In the genomic region with DNA sequence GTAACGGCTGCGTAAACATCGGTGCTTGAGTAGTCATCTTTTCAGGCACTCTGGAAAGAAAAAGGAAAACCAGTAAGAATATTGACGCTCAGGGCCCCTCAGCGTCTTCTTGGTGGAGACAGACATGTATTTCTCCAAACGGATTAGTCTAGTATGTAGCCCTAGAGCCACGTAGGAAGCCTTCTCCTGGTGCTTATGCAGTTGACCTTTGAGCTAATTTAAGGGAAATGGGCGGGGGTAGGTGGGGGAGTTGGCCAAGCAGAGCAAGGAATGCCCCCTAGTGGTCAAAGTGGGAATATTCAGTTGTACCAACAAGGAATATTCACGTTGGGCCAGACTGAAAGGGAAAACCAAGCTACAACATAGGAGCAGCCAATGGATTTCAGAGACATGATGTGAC, we compare ENCODE assay signal across 10 mouse cellular contexts. TPM values are rescaled to one million over a fixed set of nuclear protein-coding genes. Genes with fewer than 3 reads are reported as not detected.
DNase-seq lines count a peak whose midpoint lies in the region; ATAC-seq and TF ChIP-seq lines count a peak whose summit lies in the region.
"Had no signal": no experiment of that assay in that cellular context is flagged by ENCODE, and none has a peak within 500 bp of the region (broad histone marks: within the 10 kb centered on the region; RNA-seq: fewer than 3 reads in every experiment).

No protein-coding gene starts in this region.

- H3K4me1 ChIP-seq in hindbrain, postnatal 0 days (ENCODE audit: insufficient read depth, low read length): no peaks in the 10 kb centered on the region
- H3K4me1 ChIP-seq in hindbrain, embryonic 14.5 days (replicated peaks; ENCODE audit: control insufficient read depth, insufficient read depth, low read length): no peaks in the 10 kb centered on the region
- H3K4me1 ChIP-seq in embryonic facial prominence, embryonic 14.5 days (ENCODE audit: control insufficient read depth, insufficient read depth, low read length): no peaks in the 10 kb centered on the region
- H3K4me1 ChIP-seq: embryonic facial prominence, embryonic 12.5 days; neural tube, embryonic 12.5 days had no signal

- DNase-seq in hindbrain, postnatal 0 days (ENCODE audit: low spot score): peak; percentile 43
- no peak for DNase-seq in hindbrain, embryonic 14.5 days (ENCODE audit: low spot score)
- peak; percentile 49 for DNase-seq in NIH3T3 (ENCODE audit: low read depth)
- DNase-seq in embryonic facial prominence, embryonic 14.5 days (ENCODE audit: low spot score): peak; percentile 24
- peak; percentile 72 to 79 for DNase-seq in kidney, postnatal 36 days
- peak; percentile 69 for DNase-seq in testis, postnatal 14 days (ENCODE audit: low spot score)
- DNase-seq in layer of hippocampus, adult 9-10 months (ENCODE audit: low spot score): no peak
- no peak for DNase-seq in neural tube, embryonic 10.5 days (ENCODE audit: extremely low spot score, low spot score)

- no peak overlapping the region for H3K9ac ChIP-seq in hindbrain, postnatal 0 days (replicated peaks; ENCODE audit: low read length)
- no peak overlapping the region for H3K9ac ChIP-seq in hindbrain, embryonic 14.5 days
- no peak overlapping the region for H3K9ac ChIP-seq in embryonic facial prominence, embryonic 14.5 days (ENCODE audit: low read depth, low read length)
- H3K9ac ChIP-seq: embryonic facial prominence, embryonic 12.5 days; neural tube, embryonic 12.5 days had no signal

- TF ChIP-seq CTCF in hindbrain, postnatal 0 days (IDR thresholded peaks at IDR 0.05; ENCODE audit: low read depth): peak; percentile 65

- peak; percentile 24; the same call in 1 of the 2 replicates for ATAC-seq in hindbrain, postnatal 0 days
- no peak for ATAC-seq in hindbrain, embryonic 14.5 days (ENCODE audit: low FRiP score)
- ATAC-seq in embryonic facial prominence, embryonic 14.5 days (ENCODE audit: low read depth): no peak

- WGBS in hindbrain, postnatal 0 days: 55% methylated on average over 9 of the region's 9 CpGs
- WGBS in hindbrain, embryonic 14.5 days: 53% methylated on average over 9 of the region's 9 CpGs
- 47% methylated on average over 9 of the region's 9 CpGs for WGBS in embryonic facial prominence, embryonic 14.5 days

- H3K4me3 ChIP-seq in hindbrain, postnatal 0 days (ENCODE audit: low read length): no peak overlapping the region
- no peak overlapping the region for H3K4me3 ChIP-seq in hindbrain, embryonic 14.5 days (replicated peaks; ENCODE audit: low read length)
- H3K4me3 ChIP-seq in embryonic facial prominence, embryonic 14.5 days (ENCODE audit: low read depth, low read length): no peak overlapping the region
- H3K4me3 ChIP-seq: embryonic facial prominence, embryonic 12.5 days; neural tube, embryonic 12.5 days had no signal

- no peaks in the 10 kb centered on the region for H3K9me3 ChIP-seq in hindbrain, postnatal 0 days (ENCODE audit: low read length)
- H3K9me3 ChIP-seq in hindbrain, embryonic 14.5 days (ENCODE audit: control insufficient read depth, low read length): no peaks in the 10 kb centered on the region
- H3K9me3 ChIP-seq in embryonic facial prominence, embryonic 14.5 days (ENCODE audit: control insufficient read depth, low read length): no peaks in the 10 kb centered on the region
- H3K9me3 ChIP-seq: embryonic facial prominence, embryonic 12.5 days; neural tube, embryonic 12.5 days had no signal

- no peaks in the 10 kb centered on the region for H3K27me3 ChIP-seq in hindbrain, postnatal 0 days (ENCODE audit: insufficient read depth, low read length)
- no peaks in the 10 kb centered on the region for H3K27me3 ChIP-seq in hindbrain, embryonic 14.5 days (ENCODE audit: control insufficient read depth, insufficient read depth, low read length)
- no peaks in the 10 kb centered on the region for H3K27me3 ChIP-seq in embryonic facial prominence, embryonic 14.5 days (replicated peaks; ENCODE audit: control insufficient read depth, insufficient read depth, low read length)
- H3K27me3 ChIP-seq: embryonic facial prominence, embryonic 12.5 days; neural tube, embryonic 12.5 days had no signal

- no peaks in the 10 kb centered on the region for H3K36me3 ChIP-seq in hindbrain, postnatal 0 days (ENCODE audit: insufficient read depth, low read length)
- no peaks in the 10 kb centered on the region for H3K36me3 ChIP-seq in hindbrain, embryonic 14.5 days (replicated peaks; ENCODE audit: control insufficient read depth, insufficient read depth)
- no peaks in the 10 kb centered on the region for H3K36me3 ChIP-seq in embryonic facial prominence, embryonic 14.5 days (ENCODE audit: control insufficient read depth, insufficient read depth, low read length)
- H3K36me3 ChIP-seq: embryonic facial prominence, embryonic 12.5 days; neural tube, embryonic 12.5 days had no signal

- H3K27ac ChIP-seq in hindbrain, postnatal 0 days: no peak overlapping the region
- H3K27ac ChIP-seq in hindbrain, embryonic 14.5 days: no peak overlapping the region
- no peak overlapping the region for H3K27ac ChIP-seq in embryonic facial prominence, embryonic 14.5 days (replicated peaks; ENCODE audit: low read depth, low read length)
- H3K27ac ChIP-seq: embryonic facial prominence, embryonic 12.5 days; neural tube, embryonic 12.5 days had no signal

- no peak overlapping the region for H3K4me2 ChIP-seq in hindbrain, postnatal 0 days (ENCODE audit: low read depth, low read length)
- H3K4me2 ChIP-seq in hindbrain, embryonic 14.5 days (replicated peaks): no peak overlapping the region
- no peak overlapping the region for H3K4me2 ChIP-seq in embryonic facial prominence, embryonic 14.5 days (ENCODE audit: low read depth, low read length)
- H3K4me2 ChIP-seq: embryonic facial prominence, embryonic 12.5 days; neural tube, embryonic 12.5 days had no signal

RNA-seq across cellular contexts. Expression of a gene that starts 2.2 kb away (rescaled TPM):
- 0.58 and 11.1 TPM in 2 replicates for total RNA-seq in hindbrain, postnatal 0 days (2014; rRNA removed)
- 0.64 and 0.73 TPM in 2 replicates for polyA plus RNA-seq in hindbrain, postnatal 0 days (2015; fragmentation: Nextera tagmentation; extraction: Ambion mirVana)
- 0.37 and 0.39 TPM in 2 replicates for polyA plus RNA-seq in hindbrain, embryonic 14.5 days (2014; fragmentation: Nextera tagmentation; extraction: Ambion mirVana)
- polyA plus RNA-seq in embryonic facial prominence, embryonic 14.5 days (2014; fragmentation: Nextera tagmentation; extraction: Ambion mirVana): 205 and 216 TPM in 2 replicates

Comparison
In these comparisons a context has a peak if more than half of its experiments do, and no peak if none do; other contexts are left out.
1. DNase-seq: peak in hindbrain, postnatal 0 days (single experiment), NIH3T3 (single experiment), embryonic facial prominence, embryonic 14.5 days (single experiment), kidney, postnatal 36 days (2 of 2) and testis, postnatal 14 days (single experiment); none in hindbrain, embryonic 14.5 days (single experiment), layer of hippocampus, adult 9-10 months (single experiment) and neural tube, embryonic 10.5 days (single experiment).
2. RNA of a gene that starts 2.2 kb away (polyA plus RNA-seq): 205 to 216 TPM in embryonic facial prominence, embryonic 14.5 days; 0.64 to 0.73 TPM in hindbrain, postnatal 0 days and 0.37 to 0.39 TPM in hindbrain, embryonic 14.5 days; every median in the first group is over 100 times any median in the second.